Mouse (Mus musculus) liver, postnatal 0 days (tissue): Measurements from ENCODE around the gene Dusp15.

Experiments
- CTCF ChIP-seq: sonication (generic); IDR thresholded peaks from 2 replicates; pipeline ENCODE4 v1.5.1; 2016; ENCODE audit warnings: antibody characterized with exemption, low read depth
- EP300 ChIP-seq: IDR thresholded peaks from 2 replicates; pipeline ENCODE4 v1.6.1; 2016; ENCODE audit warnings: antibody characterized with exemption, low read depth, mild to moderate bottlenecking

DNA sequence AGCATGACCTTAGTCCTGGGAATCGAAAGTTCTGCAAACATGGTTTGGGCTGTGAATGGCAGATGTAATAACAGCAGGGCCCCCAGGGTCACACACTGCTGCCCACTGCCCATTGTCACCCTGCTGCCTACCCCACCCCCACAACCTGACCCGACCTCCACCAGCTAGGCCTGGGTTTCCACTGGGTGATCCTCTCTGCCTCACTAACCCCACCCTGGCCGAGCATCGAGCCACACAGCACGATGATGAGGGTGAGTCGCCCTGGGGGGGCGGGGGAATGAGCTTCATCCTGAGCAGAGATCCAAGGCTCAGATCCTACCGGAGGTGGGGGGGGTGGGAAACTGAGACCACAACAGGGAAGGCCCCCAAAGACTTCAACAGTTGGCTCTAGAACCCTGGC, 27.4 kb downstream of the Dusp15 start:
- TF ChIP-seq CTCF (no peak), EP300 (no peak)
